Mouse (Mus musculus): ENCODE data around the gene Cish.

The Cish gene

GRCm38 (mm10) chr9:107296016-107296040 is at the start of gene Cish:
Gene Cish, plus strand, starts transcription at chr9:107296026.
- DNase-seq (ENCODE audit: low read depth, low spot score), result no peak

DNA sequence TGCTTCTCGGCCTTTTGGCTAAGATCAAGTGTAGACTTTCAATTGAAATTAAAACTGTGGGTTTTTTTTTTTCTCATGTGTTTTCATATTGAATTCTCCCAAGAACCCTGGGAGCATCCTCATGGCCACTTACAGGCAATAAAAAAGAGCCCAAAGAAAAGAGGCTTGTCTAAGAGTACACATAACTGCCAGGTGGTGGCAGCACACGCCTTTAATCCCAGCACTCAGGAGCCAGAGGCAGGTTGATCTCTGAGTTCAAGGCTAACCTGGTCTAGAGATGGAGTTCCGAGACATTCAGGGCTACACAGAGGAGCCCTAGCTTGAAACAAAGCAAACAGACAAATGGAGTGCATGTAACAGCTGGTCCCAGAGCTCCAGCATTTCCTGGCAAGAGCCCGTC is 49.7 kb upstream of the Cish start:
- no peak for DNase-seq (ENCODE audit: low read depth, low spot score)

GRCm38 (mm10) chr9:107249154-107249553 is 46.7 kb upstream of the Cish start:
- no peak for DNase-seq (ENCODE audit: low read depth, low spot score)

- no peak for DNase-seq (ENCODE audit: low read depth, low spot score)
Measured at GRCm38 (mm10) chr9:107250416-107251337, 45.1 kb upstream of the Cish start.

DNA sequence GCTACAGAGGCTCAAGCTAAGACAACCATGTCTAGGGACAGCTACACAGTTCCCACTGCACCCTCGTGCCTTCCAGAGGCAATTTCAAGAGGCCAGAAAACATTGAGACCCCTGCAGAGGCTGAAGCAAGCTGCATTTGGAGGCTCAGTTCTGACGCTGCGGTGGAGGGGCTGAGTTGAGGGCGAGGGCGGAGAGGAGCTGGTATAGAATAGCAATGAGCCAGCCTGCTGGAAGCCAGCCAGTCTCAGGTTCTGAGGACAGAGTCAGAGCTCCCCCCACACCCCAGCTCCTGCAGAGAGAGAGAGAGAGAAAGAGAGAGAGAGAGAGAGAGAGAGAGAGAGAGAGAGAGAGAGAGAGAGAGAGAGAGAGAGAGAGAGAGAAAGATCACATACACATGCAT is 43.7 kb upstream of the Cish start:
- no peak for DNase-seq (ENCODE audit: low read depth, low spot score)

GRCm38 (mm10) chr9:107254476-107254875 is 41.4 kb upstream of the Cish start:
- no peak for DNase-seq (ENCODE audit: low read depth, low spot score)

GRCm38 (mm10) chr9:107254925-107255324 is 40.9 kb upstream of the Cish start:
- DNase-seq (ENCODE audit: low read depth, low spot score), result no peak

GRCm38 (mm10) chr9:107255596-107255995 is 40.2 kb upstream of the Cish start:
- DNase-seq (ENCODE audit: low read depth, low spot score), result no peak

- DNase-seq (ENCODE audit: low read depth, low spot score), result no peak
Measured at GRCm38 (mm10) chr9:107259571-107259970, 36.3 kb upstream of the Cish start.

DNA sequence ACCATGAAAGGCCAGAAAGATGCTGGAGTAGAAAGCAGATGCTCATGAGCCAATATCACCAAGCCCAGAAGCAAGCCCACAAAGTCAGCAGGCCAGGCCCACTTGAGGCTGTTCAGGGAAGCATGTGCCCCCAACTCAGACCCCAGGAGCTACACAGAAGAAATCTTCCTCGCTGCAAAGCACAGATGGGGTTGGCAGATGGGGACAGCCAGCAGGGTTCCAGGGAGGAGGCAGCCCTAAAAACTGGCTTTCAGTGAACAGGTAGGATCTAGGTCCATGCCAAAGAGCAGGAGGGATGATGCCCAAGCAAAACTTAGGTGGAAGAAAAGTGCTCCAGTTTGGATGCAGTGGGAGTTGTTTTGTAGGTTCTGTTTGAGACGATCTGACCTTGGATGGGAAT is 35.4 kb upstream of the Cish start:
- no peak for DNase-seq (ENCODE audit: low read depth, low spot score)

- no peak for DNase-seq (ENCODE audit: low read depth, low spot score)
Measured at GRCm38 (mm10) chr9:107260836-107261235, 35.0 kb upstream of the Cish start.

- no peak for DNase-seq (ENCODE audit: low read depth, low spot score)
Measured at GRCm38 (mm10) chr9:107261792-107262191, 34.0 kb upstream of the Cish start.

- no peak for DNase-seq (ENCODE audit: low read depth, low spot score)
Measured at GRCm38 (mm10) chr9:107262375-107262774, 33.5 kb upstream of the Cish start.

- no peak for DNase-seq (ENCODE audit: low read depth, low spot score)
Measured at GRCm38 (mm10) chr9:107263912-107264311, 31.9 kb upstream of the Cish start.

- DNase-seq (ENCODE audit: low read depth, low spot score), result no peak
Measured at GRCm38 (mm10) chr9:107264731-107265130, 31.1 kb upstream of the Cish start.

DNA sequence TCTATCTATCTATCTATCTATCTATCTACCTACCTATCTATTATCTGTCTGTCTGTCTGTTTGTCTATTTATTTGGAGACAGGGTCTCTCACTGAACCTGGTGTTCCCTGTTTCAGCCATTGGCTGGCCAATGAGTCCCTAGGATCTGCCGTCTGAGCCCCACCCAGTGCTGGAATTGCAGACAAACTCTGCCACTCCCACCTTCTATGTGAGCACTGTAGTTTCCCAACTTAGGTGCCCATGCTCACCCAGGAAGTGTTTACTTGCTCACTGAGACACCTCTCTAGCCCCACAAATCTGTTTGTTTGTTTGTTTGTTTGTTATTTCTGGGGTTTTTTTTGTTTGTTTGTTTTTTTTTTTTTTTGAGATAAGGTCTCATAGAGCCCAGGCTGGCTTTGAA is 28.8 kb upstream of the Cish start:
- no peak for DNase-seq (ENCODE audit: low read depth, low spot score)

GRCm38 (mm10) chr9:107267721-107268402 is 28.0 kb upstream of the Cish start:
- no peak for DNase-seq (ENCODE audit: low read depth, low spot score)

DNA sequence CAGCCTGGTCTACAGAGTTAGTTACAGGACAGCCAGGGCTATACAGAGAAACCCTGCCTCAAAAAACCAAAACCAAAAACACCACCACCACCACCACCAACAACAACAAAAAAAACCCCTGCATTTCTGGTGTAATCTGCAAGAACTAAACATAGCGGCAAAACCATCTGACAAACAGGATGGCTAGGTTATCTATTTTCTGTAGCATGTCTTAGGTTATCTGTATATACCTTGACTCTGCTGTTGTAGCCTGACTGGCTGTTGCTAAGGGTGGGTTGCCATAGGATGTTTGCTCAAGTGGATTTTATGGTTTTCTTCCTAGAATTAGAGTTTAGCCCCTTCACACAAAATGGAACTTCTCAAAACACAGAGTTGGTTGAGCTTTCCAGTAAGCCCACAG is 26.1 kb upstream of the Cish start:
- DNase-seq (ENCODE audit: low read depth, low spot score), result no peak

- no peak for DNase-seq (ENCODE audit: low read depth, low spot score)
Measured at GRCm38 (mm10) chr9:107271177-107271938, 24.5 kb upstream of the Cish start.

DNA sequence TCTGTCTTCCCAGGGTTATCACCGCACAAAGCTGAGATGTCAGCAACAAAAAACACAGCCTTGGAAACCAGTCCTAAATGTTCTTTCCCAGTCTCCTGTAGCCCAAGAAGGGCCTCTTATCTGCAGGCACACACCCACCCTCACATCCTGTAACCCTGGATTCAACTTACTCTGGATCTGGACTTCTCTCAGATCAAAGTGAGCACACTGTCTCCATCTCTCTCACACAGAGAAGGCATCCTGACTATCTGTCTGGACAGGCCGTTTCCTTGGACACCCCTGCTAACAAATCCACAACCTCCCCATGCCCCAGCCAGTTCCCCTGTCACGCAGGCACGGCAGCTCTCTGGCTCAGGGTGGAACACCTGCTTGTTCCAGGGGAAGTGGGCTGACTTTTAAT is 23.5 kb upstream of the Cish start:
- no peak for DNase-seq (ENCODE audit: low read depth, low spot score)

DNA sequence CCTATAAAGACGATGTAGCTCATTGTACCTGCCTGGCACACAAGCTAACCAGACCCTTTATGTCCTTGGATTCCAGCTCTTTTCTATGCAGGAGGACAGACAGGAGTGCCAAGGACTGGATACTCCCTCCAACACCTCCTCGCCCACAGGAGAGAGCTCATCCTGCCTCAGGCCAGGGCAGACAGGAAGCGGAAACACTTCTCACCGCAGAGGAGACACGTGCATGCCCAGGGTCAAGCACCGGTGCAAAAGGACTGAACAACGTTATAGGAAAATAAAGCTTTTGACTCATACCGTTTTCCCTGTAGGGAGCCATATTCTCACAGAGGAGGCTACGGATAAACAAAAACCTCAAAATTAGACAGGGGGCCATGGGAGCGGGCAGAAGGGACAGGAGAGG is 22.6 kb upstream of the Cish start:
- no peak for DNase-seq (ENCODE audit: low read depth, low spot score)

DNA sequence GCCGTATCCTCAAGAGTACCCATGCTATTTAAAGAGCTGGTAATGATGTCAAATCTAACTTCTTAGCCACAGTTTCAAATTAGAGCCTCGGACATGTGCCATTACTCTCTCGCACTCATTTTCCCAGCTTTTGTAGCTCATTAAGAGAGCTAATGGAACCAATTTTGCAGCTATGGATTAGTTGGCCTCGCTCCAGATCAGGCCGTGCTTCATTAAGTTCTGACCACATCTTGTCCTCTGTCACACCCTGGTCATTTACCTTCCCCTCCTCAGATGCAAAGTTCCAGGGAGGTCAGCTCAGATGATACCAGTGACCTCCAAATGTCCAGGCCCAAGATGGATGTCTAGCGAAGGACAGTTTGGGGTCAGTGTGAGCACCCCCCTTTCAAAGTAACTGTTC is 21.1 kb upstream of the Cish start:
- no peak for DNase-seq (ENCODE audit: low read depth, low spot score)

DNA sequence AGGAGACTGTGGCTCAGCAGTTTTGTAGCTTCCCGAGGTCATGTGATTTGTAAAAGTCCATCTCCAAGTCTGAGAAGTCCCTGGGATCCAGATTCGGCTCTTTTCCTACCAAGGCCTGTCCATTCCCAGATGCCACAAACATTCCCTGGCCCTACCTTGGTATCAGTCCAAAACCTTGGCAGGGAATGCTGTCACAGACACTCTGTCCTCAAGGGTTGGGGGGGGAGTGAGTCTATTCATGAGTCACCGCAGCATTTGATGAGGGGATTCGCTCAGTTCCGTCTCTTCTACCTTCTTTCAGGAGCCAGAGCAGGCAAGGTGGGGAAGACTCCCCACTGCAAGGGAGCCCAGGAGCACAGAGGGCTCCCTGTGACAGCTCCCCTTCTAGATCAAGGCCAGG is 20.1 kb upstream of the Cish start:
- DNase-seq (ENCODE audit: low read depth, low spot score), result no peak

Data from c-Kit-negative CD71-positive TER-119-positive erythroid progenitor cells, embryonic 14.5 days (primary cell).